Mouse (Mus musculus): ENCODE measurements at regions not wholly inside any gene's neighbourhood (a gene's known extent, or its start where the extent isn't known, plus 50 kb on each side); places are given as distances from the start of the nearest gene placed in this dataset.

DNA sequence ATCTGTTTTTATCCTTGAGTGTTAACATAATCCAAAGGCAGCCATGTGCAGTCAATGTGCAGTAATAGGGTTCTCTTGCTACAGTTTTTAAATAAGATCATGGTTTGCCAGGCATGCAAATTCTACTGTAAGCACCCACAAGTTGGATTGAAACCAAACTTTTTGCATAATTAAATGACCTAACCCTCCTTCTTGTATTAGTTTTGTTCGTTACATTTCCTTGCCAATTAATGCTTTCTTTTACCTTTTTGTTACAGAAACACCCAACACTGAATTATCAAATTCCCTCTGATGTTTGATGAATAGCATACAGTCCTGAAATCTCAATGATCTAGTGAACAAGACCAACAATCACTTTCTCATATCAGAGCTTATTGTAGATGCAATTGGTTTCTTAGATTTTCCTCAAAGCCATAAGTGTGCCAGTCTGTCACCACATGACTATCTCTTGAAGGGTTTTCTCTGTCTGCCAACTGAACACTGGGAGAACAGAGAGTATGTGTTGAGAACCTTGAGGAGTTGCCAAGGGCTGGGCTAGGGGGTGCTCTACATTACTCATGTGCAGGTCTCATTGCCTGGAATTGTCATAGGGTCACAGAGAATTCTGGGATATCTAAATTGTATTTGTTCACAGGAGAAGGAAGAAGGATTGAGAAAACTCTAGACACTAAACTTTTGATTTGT, 1060.4 kb downstream of the Gsdmc2 start:
- H3K4me1 ChIP-seq (ENCODE audit: control insufficient read depth, insufficient read depth, low read length): no peaks in the 10 kb centered on the region
- no peak overlapping the region for H3K4me3 ChIP-seq (ENCODE audit: low read depth, low read length)
- no peak overlapping the region for H3K27ac ChIP-seq (replicated peaks; ENCODE audit: low read depth, low read length)
- H3K4me2 ChIP-seq (ENCODE audit: low read depth, severe bottlenecking): no peak overlapping the region
- no peak for ATAC-seq (ENCODE audit: insufficient number of reproducible peaks, low FRiP score, low TSS enrichment, low read depth)
- no peak for DNase-seq (ENCODE audit: low spot score)
- H3K9ac ChIP-seq (ENCODE audit: low read length): no peak overlapping the region
- H3K9me3 ChIP-seq (ENCODE audit: control insufficient read depth, low read length): no peaks in the 10 kb centered on the region
- no peaks in the 10 kb centered on the region for H3K36me3 ChIP-seq (ENCODE audit: control insufficient read depth, insufficient read depth, low read length)
- 88% methylated on average over 1 of the region's 1 CpGs for WGBS
- no peaks in the 10 kb centered on the region for H3K27me3 ChIP-seq (ENCODE audit: control insufficient read depth, insufficient read depth, low read length)

DNA sequence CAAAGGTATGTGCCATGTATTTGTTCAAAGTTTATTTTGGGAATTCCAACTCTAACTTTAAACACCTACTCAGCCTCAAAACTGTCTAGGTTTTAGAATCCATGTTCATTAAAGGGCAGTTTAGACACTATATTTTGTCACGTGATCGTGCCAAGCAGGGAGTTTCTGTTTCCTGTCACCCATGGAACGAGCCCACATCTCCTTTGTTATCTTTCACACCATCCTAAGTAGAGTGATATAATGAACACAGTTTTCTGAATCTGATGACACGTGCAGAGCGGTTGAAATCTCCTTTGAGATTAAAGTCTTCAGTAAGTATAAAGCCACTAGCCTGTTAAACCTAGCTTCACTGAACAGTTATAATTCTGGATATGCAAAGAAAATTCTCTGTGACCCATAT, 1066.1 kb downstream of the Gsdmc2 start:
- Histone ChIP-seq H3K4me3 (ENCODE audit: low read depth, low read length) (no peak overlapping the region), H3K4me1 (ENCODE audit: control insufficient read depth, insufficient read depth, low read length) (no peaks in the 10 kb centered on the region), H3K9me3 (ENCODE audit: control insufficient read depth, low read length) (no peaks in the 10 kb centered on the region), H3K36me3 (ENCODE audit: control insufficient read depth, insufficient read depth, low read length) (no peaks in the 10 kb centered on the region), H3K9ac (ENCODE audit: low read length) (no peak overlapping the region), H3K27ac (replicated peaks; ENCODE audit: low read depth, low read length) (no peak overlapping the region), H3K4me2 (ENCODE audit: low read depth, severe bottlenecking) (no peak overlapping the region), H3K27me3 (ENCODE audit: control insufficient read depth, insufficient read depth, low read length) (no peaks in the 10 kb centered on the region)
- 87% methylated on average over 5 of the region's 5 CpGs for WGBS
- DNase-seq (ENCODE audit: low spot score) (no peak), ATAC-seq (ENCODE audit: insufficient number of reproducible peaks, low FRiP score, low TSS enrichment, low read depth) (no peak)

DNA sequence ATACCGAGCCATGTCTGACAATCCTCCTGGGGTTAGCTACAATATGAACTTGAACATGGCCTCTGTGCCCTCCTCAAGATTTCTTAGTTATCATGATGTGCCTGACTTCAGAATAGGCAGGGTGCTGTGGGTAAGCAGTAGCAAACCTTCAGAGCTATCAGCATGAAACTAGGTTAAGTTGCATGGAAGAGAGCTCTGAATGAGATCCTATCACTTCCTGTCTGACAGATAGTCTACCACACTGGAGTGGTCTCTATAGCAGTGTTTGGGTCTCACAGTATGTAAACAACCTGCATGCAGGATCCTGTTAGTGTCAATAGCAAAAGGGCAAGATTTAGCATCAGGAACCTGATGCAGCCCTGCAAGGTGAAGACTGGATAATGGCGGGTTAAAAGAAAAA, 1092.3 kb downstream of the Gsdmc2 start:
- no peak for DNase-seq (ENCODE audit: low spot score)
- 90% methylated on average over 2 of the region's 2 CpGs for WGBS
- no peak for ATAC-seq (ENCODE audit: insufficient number of reproducible peaks, low FRiP score, low TSS enrichment, low read depth)

DNA sequence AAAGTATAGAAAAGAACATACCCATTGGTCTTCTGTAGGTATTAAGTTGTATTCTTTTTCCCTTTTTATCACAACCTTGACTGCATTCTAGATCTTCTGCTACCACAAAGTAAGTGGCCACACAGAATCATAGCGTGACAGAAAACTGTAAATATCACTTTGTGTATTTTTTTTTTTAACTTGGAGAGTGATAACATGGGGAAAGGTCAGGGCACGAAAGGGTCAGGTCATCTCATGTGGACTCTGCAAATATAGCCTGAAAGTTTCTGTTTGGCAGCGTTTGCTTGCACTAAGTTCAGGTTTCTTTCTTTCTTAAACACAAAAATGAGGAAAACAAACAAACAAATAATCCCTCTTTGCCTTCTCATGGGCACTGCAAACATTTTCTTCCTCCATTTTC, 1101.1 kb downstream of the Gsdmc2 start:
- Histone ChIP-seq H3K36me3 (ENCODE audit: control insufficient read depth, insufficient read depth, low read length) (no peaks in the 10 kb centered on the region), H3K9me3 (ENCODE audit: control insufficient read depth, low read length) (no peaks in the 10 kb centered on the region), H3K4me1 (ENCODE audit: control insufficient read depth, insufficient read depth, low read length) (no peaks in the 10 kb centered on the region), H3K4me2 (ENCODE audit: low read depth, severe bottlenecking) (no peak overlapping the region), H3K27me3 (ENCODE audit: control insufficient read depth, insufficient read depth, low read length) (no peaks in the 10 kb centered on the region), H3K4me3 (ENCODE audit: low read depth, low read length) (no peak overlapping the region), H3K9ac (ENCODE audit: low read length) (no peak overlapping the region), H3K27ac (replicated peaks; ENCODE audit: low read depth, low read length) (no peak overlapping the region)
- no peak for DNase-seq (ENCODE audit: low spot score)
- ATAC-seq (ENCODE audit: insufficient number of reproducible peaks, low FRiP score, low TSS enrichment, low read depth): no peak
- WGBS: 81% methylated on average over 3 of the region's 3 CpGs

More for the DNA sequence above, 1092.3 kb downstream of the Gsdmc2 start:
- no peak overlapping the region for H3K4me2 ChIP-seq (ENCODE audit: low read depth, severe bottlenecking)
- H3K27me3 ChIP-seq (ENCODE audit: control insufficient read depth, insufficient read depth, low read length): no peaks in the 10 kb centered on the region
- no peaks in the 10 kb centered on the region for H3K4me1 ChIP-seq (ENCODE audit: control insufficient read depth, insufficient read depth, low read length)
- H3K9ac ChIP-seq (ENCODE audit: low read length): no peak overlapping the region
- H3K27ac ChIP-seq (replicated peaks; ENCODE audit: low read depth, low read length): no peak overlapping the region
- no peaks in the 10 kb centered on the region for H3K9me3 ChIP-seq (ENCODE audit: control insufficient read depth, low read length)
- no peaks in the 10 kb centered on the region for H3K36me3 ChIP-seq (ENCODE audit: control insufficient read depth, insufficient read depth, low read length)
- H3K4me3 ChIP-seq (ENCODE audit: low read depth, low read length): no peak overlapping the region

DNA sequence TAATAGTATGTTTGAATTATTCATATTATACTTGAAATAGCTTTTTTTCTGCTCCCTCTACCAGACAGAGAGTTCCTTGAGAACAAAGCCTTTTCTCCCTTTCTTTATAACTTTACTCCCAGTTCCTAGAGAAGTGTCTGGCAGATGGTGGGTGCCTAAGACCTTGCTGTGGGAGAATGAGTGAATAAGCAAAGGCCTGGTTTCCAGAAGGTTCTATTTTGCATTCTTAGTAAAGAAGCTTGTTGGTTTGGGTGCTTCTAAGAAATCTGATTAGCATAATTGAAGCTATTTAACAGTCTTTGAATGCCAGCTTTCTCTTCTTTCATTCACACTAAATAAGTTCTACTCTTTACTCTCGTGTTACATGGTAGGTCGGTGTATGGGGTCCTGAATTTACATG, 1104.2 kb downstream of the Gsdmc2 start:
- no peaks in the 10 kb centered on the region for H3K27me3 ChIP-seq (ENCODE audit: control insufficient read depth, insufficient read depth, low read length)
- H3K4me3 ChIP-seq (ENCODE audit: low read depth, low read length): no peak overlapping the region
- H3K36me3 ChIP-seq (ENCODE audit: control insufficient read depth, insufficient read depth, low read length): no peaks in the 10 kb centered on the region
- DNase-seq (ENCODE audit: low spot score) (no peak), ATAC-seq (ENCODE audit: insufficient number of reproducible peaks, low FRiP score, low TSS enrichment, low read depth) (no peak)
- H3K9ac ChIP-seq (ENCODE audit: low read length): no peak overlapping the region
- no peaks in the 10 kb centered on the region for H3K4me1 ChIP-seq (ENCODE audit: control insufficient read depth, insufficient read depth, low read length)
- no peak overlapping the region for H3K27ac ChIP-seq (replicated peaks; ENCODE audit: low read depth, low read length)
- 90% methylated on average over 2 of the region's 2 CpGs for WGBS
- H3K9me3 ChIP-seq (ENCODE audit: control insufficient read depth, low read length): no peaks in the 10 kb centered on the region
- no peak overlapping the region for H3K4me2 ChIP-seq (ENCODE audit: low read depth, severe bottlenecking)

DNA sequence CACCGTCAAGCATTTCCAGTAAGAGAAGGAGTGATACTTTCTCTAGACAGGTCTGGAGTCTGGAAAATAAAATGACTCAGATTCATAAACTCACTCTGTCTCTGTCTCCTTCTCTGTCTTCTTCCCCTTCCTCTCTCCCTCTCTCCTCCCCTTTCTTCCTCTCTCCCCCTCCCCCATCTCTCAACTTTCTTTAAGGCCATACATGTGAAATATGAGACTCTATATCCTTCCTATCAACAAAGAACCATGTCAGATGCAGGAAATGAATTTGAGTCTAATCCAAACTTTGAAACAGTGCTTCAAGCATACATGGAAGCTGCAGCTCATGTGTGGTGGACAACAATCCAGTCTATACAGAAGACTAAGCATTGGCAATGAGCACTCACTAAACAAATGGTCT, 1109.6 kb downstream of the Gsdmc2 start:
- no peaks in the 10 kb centered on the region for H3K4me1 ChIP-seq (ENCODE audit: control insufficient read depth, insufficient read depth, low read length)
- no peaks in the 10 kb centered on the region for H3K36me3 ChIP-seq (ENCODE audit: control insufficient read depth, insufficient read depth, low read length)
- no peak overlapping the region for H3K27ac ChIP-seq (replicated peaks; ENCODE audit: low read depth, low read length)
- no peaks in the 10 kb centered on the region for H3K9me3 ChIP-seq (ENCODE audit: control insufficient read depth, low read length)
- no peak overlapping the region for H3K4me2 ChIP-seq (ENCODE audit: low read depth, severe bottlenecking)
- H3K4me3 ChIP-seq (ENCODE audit: low read depth, low read length): no peak overlapping the region
- DNase-seq (ENCODE audit: low spot score) (no peak), ATAC-seq (ENCODE audit: insufficient number of reproducible peaks, low FRiP score, low TSS enrichment, low read depth) (no peak)
- H3K27me3 ChIP-seq (ENCODE audit: control insufficient read depth, insufficient read depth, low read length): no peaks in the 10 kb centered on the region
- 88% methylated on average over 1 of the region's 1 CpGs for WGBS
- no peak overlapping the region for H3K9ac ChIP-seq (ENCODE audit: low read length)

DNA sequence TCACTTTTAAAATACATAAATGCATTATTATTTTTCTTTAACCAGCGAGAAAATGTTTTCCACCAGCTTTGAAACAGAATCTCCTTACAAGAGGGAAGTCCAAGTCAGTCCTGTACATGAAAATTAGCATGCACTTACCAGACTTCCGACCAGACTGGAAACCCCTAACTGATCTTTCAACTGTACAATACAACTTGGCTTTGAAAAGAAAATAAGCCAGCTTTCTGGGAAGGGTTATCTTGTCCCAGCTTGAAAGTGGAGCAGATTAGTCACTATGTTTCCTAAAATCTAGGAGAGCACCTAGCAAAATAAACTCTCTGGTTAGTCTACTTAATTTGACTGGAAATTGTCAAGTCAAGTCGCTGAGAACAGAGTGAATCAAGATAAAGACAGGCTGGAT, 1110.1 kb downstream of the Gsdmc2 start:
- H3K4me1 ChIP-seq (ENCODE audit: control insufficient read depth, insufficient read depth, low read length): no peaks in the 10 kb centered on the region
- no peaks in the 10 kb centered on the region for H3K36me3 ChIP-seq (ENCODE audit: control insufficient read depth, insufficient read depth, low read length)
- no peak for DNase-seq (ENCODE audit: low spot score)
- H3K4me3 ChIP-seq (ENCODE audit: low read depth, low read length): no peak overlapping the region
- H3K27me3 ChIP-seq (ENCODE audit: control insufficient read depth, insufficient read depth, low read length): no peaks in the 10 kb centered on the region
- ATAC-seq (ENCODE audit: insufficient number of reproducible peaks, low FRiP score, low TSS enrichment, low read depth): no peak
- no peak overlapping the region for H3K9ac ChIP-seq (ENCODE audit: low read length)
- no peak overlapping the region for H3K27ac ChIP-seq (replicated peaks; ENCODE audit: low read depth, low read length)
- H3K4me2 ChIP-seq (ENCODE audit: low read depth, severe bottlenecking): no peak overlapping the region
- no peaks in the 10 kb centered on the region for H3K9me3 ChIP-seq (ENCODE audit: control insufficient read depth, low read length)
- WGBS: 83% methylated on average over 3 of the region's 3 CpGs

DNA sequence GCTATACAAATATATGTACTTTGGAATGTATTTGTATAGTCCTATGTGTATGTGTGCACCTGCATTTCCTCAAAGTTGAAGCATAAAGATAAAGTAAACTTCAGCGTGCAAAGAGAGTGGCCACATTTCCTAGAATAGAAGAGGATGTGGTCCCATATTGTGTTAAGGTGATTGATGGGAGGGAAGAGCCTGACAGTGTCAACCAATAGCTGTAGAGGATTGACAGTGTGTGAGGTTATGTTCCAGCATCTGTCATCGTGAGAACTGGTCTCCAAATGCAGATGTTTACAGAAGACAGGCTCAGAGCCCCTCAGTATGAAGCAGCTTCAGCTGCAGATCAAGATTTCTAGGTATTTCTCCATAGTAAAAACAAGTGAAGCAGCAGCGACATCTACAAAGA, 1114.5 kb downstream of the Gsdmc2 start:
- no peak overlapping the region for H3K4me3 ChIP-seq (ENCODE audit: low read depth, low read length)
- H3K9me3 ChIP-seq (ENCODE audit: control insufficient read depth, low read length): no peaks in the 10 kb centered on the region
- ATAC-seq (ENCODE audit: insufficient number of reproducible peaks, low FRiP score, low TSS enrichment, low read depth) (no peak), DNase-seq (ENCODE audit: low spot score) (no peak)
- 76% methylated on average over 3 of the region's 3 CpGs for WGBS
- no peak overlapping the region for H3K9ac ChIP-seq (ENCODE audit: low read length)
- H3K27me3 ChIP-seq (ENCODE audit: control insufficient read depth, insufficient read depth, low read length): no peaks in the 10 kb centered on the region
- no peaks in the 10 kb centered on the region for H3K4me1 ChIP-seq (ENCODE audit: control insufficient read depth, insufficient read depth, low read length)
- no peak overlapping the region for H3K4me2 ChIP-seq (ENCODE audit: low read depth, severe bottlenecking)
- no peaks in the 10 kb centered on the region for H3K36me3 ChIP-seq (ENCODE audit: control insufficient read depth, insufficient read depth, low read length)
- no peak overlapping the region for H3K27ac ChIP-seq (replicated peaks; ENCODE audit: low read depth, low read length)

DNA sequence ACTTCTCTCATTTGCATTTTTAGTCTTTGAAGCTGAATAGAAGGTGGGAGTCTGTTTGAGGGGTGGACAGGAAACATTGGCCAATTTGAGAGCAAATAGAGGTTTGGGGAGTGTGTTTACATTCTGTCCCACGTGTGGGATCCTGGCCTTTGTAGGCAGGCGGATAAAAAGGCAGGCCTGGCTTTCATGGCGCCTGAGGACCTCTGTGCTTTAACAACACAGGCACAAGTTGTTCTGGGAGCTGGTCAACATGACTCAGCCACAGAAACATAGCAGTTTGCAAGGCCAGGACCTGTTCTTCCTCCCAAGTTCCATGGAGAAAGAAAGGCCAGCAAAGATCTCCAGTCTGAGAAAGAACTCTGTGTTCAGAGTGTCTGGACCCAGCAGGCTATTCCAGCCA, 1130.7 kb downstream of the Gsdmc2 start:
- H3K27ac ChIP-seq (replicated peaks; ENCODE audit: low read depth, low read length): no peak overlapping the region
- no peaks in the 10 kb centered on the region for H3K4me1 ChIP-seq (ENCODE audit: control insufficient read depth, insufficient read depth, low read length)
- no peaks in the 10 kb centered on the region for H3K27me3 ChIP-seq (ENCODE audit: control insufficient read depth, insufficient read depth, low read length)
- no peak for DNase-seq (ENCODE audit: low spot score)
- H3K36me3 ChIP-seq (ENCODE audit: control insufficient read depth, insufficient read depth, low read length): no peaks in the 10 kb centered on the region
- no peaks in the 10 kb centered on the region for H3K9me3 ChIP-seq (ENCODE audit: control insufficient read depth, low read length)
- 29% methylated on average over 3 of the region's 3 CpGs for WGBS
- ATAC-seq (ENCODE audit: insufficient number of reproducible peaks, low FRiP score, low TSS enrichment, low read depth): no peak
- H3K4me2 ChIP-seq (ENCODE audit: low read depth, severe bottlenecking): no peak overlapping the region
- H3K9ac ChIP-seq (ENCODE audit: low read length): no peak overlapping the region
- H3K4me3 ChIP-seq (ENCODE audit: low read depth, low read length): no peak overlapping the region
